Mouse (Mus musculus) spleen, postnatal 36 days (tissue): ENCODE results near the gene Rtbdn.

Experiments
- DNase-seq, 2 experiments: peaks; one replicate each; pipeline ENCODE4 v3.0.0; 2022; ENCODE audit warnings: low spot score in 2 of 2, mixed read lengths in 1 of 2

Rtbdn gene

GRCm38 (mm10) chr8:84979599-84980421, 33.0 kb downstream of the Rtbdn start:
- DNase-seq = peak; percentile 95

- peak; percentile 70 to 81 for DNase-seq
Measured at GRCm38 (mm10) chr8:84980622-84981358, 34.0 kb downstream of the Rtbdn start.

GRCm38 (mm10) chr8:84981644-84982498, 35.1 kb downstream of the Rtbdn start:
- no peak for DNase-seq

GRCm38 (mm10) chr8:84982499-84983011, 35.8 kb downstream of the Rtbdn start:
- DNase-seq = peak; percentile 41 to 52

- peak; percentile 54 to 61 for DNase-seq
Measured at GRCm38 (mm10) chr8:84984294-84985048, 37.7 kb downstream of the Rtbdn start.

GRCm38 (mm10) chr8:84985049-84985683, 38.4 kb downstream of the Rtbdn start:
- DNase-seq = peak in 1 of 2 experiments; percentile 47

GRCm38 (mm10) chr8:84985684-84986378, 39.0 kb downstream of the Rtbdn start:
- peak; percentile 95 to 96 for DNase-seq

GRCm38 (mm10) chr8:84986379-84986945, 39.7 kb downstream of the Rtbdn start:
- no peak for DNase-seq

GRCm38 (mm10) chr8:84987388-84987787, 40.6 kb downstream of the Rtbdn start:
- DNase-seq = no peak

GRCm38 (mm10) chr8:84987903-84988302, 41.1 kb downstream of the Rtbdn start:
- DNase-seq = no peak

GRCm38 (mm10) chr8:84989311-84989731, 42.5 kb downstream of the Rtbdn start:
- peak; percentile 30 to 53 for DNase-seq

- DNase-seq = peak; percentile 84 to 93
Measured at GRCm38 (mm10) chr8:84989810-84990209, 43.0 kb downstream of the Rtbdn start.

GRCm38 (mm10) chr8:84990349-84990748, 43.6 kb downstream of the Rtbdn start, which contains the start of gene Hook2:
Gene Hook2, plus strand, starts transcription at chr8:84990603.
- DNase-seq = peak; percentile 96 to 97

- peak; percentile 40 to 61 for DNase-seq
Measured at GRCm38 (mm10) chr8:84990836-84991235, 44.0 kb downstream of the Rtbdn start.

GRCm38 (mm10) chr8:84994375-84994774, 47.6 kb downstream of the Rtbdn start:
- DNase-seq = no peak

- DNase-seq = no peak
Measured at GRCm38 (mm10) chr8:84995680-84996079, 48.9 kb downstream of the Rtbdn start.

GRCm38 (mm10) chr8:84996978-84997377, 50.2 kb downstream of the Rtbdn start:
- no peak for DNase-seq

GRCm38 (mm10) chr8:84997649-84998295, 51.0 kb downstream of the Rtbdn start:
- peak; percentile 88 to 89 for DNase-seq
